Mouse (Mus musculus) adrenal gland, postnatal 25 days (tissue): ENCODE measurements around the gene Cpxm1. TPM values are rescaled to one million over a fixed set of nuclear protein-coding genes. Genes with fewer than 3 reads are reported as not detected.

Experiments
- total RNA-seq: library from RNA; stranded (reverse); gene quantifications from 2 replicates; pipeline ENCODE4 v1.2.3, GENCODE M21; 2021

Cpxm1 gene
- total RNA-seq, 1 experiment from 2014 or later, result 4.2 TPM

Other genes starting within 250 kb of the Cpxm1 start
- 175 and 178 TPM in 2 replicates for gene Snrpb, start 218.2 kb downstream of the Cpxm1 start, total RNA-seq
- not detected in 2 replicates for gene Tmc2, start 202.4 kb downstream of the Cpxm1 start, total RNA-seq
- gene Nop56, start 123.1 kb downstream of the Cpxm1 start, total RNA-seq, result 104 and 124 TPM in 2 replicates
- 319 and 388 TPM in 2 replicates for gene Idh3b, start 113.0 kb downstream of the Cpxm1 start, total RNA-seq
- 5.0 and 5.3 TPM in 2 replicates for gene Ebf4, start 102.4 kb downstream of the Cpxm1 start, total RNA-seq
- gene Gm28372, start 7.7 kb upstream of the Cpxm1 start, total RNA-seq, result not detected in 2 replicates
- gene 1700020A23Rik, start 7.7 kb upstream of the Cpxm1 start, total RNA-seq, result not detected in 2 replicates
- gene Tmem239, start 8.9 kb upstream of the Cpxm1 start, total RNA-seq, result not detected in 2 replicates
- gene Vps16, start 26.8 kb upstream of the Cpxm1 start, total RNA-seq, result 80.9 and 81.9 TPM in 2 replicates
- gene Pced1a, start 27.1 kb upstream of the Cpxm1 start, total RNA-seq, result 18.9 and 19.9 TPM in 2 replicates
- 115 and 144 TPM in 2 replicates for gene Ptpra, start 52.7 kb upstream of the Cpxm1 start, total RNA-seq
- 61.9 and 64.5 TPM in 2 replicates for gene Mrps26, start 166.2 kb upstream of the Cpxm1 start, total RNA-seq
- not detected in 2 replicates for gene Oxt, start 178.6 kb upstream of the Cpxm1 start, total RNA-seq
- not detected in 2 replicates for gene Avp, start 185.0 kb upstream of the Cpxm1 start, total RNA-seq
- 8.9 and 14.0 TPM in 2 replicates for gene Fastkd5, start 232.5 kb upstream of the Cpxm1 start, total RNA-seq
- gene Ubox5, start 232.5 kb upstream of the Cpxm1 start, total RNA-seq, result 7.5 and 7.9 TPM in 2 replicates
- 16.8 and 19.5 TPM in 2 replicates for gene Lzts3, start 245.2 kb upstream of the Cpxm1 start, total RNA-seq